Mouse (Mus musculus) testis, adult 2 months (tissue): ENCODE data around the gene Batf3. TPM values are rescaled to one million over a fixed set of nuclear protein-coding genes. Genes with fewer than 3 reads are reported as not detected.

Source experiments
- H3K27ac ChIP-seq: fragments of 200-500 bp; 2 replicates; pipeline ENCODE4 v1.5.1; 2012; ENCODE audit warnings: low read depth, low read length; ENCODE audit not compliant: control insufficient read depth, insufficient read depth
- H3K27me3 ChIP-seq: fragments of 200-500 bp; 2 replicates; pipeline ENCODE4 v1.6.1; 2012; ENCODE audit warnings: mild to moderate bottlenecking, low read length, moderate library complexity; ENCODE audit not compliant: control insufficient read depth, insufficient read depth
- H3K36me3 ChIP-seq: fragments of 200-500 bp; 2 replicates; pipeline ENCODE4 v1.6.1; 2012; ENCODE audit warnings: mild to moderate bottlenecking, low read length; ENCODE audit not compliant: control insufficient read depth, insufficient read depth
- H3K4me1 ChIP-seq: fragments of 200-500 bp; 2 replicates; pipeline ENCODE4 v1.6.1; 2012; ENCODE audit warnings: low read length; ENCODE audit not compliant: control insufficient read depth, insufficient read depth
- H3K4me3 ChIP-seq: fragments of 200-500 bp; 2 replicates; pipeline ENCODE4 v1.5.1; 2012; ENCODE audit warnings: low read depth, mild to moderate bottlenecking, low read length, moderate library complexity, mixed read lengths; ENCODE audit not compliant: control insufficient read depth
- CTCF ChIP-seq: fragments of 200-500 bp; IDR thresholded peaks from 2 replicates; pipeline ENCODE4 v1.5.1; 2012; ENCODE audit warnings: low read depth, mild to moderate bottlenecking, inconsistent platforms, low read length, moderate library complexity; ENCODE audit not compliant: control insufficient read depth, insufficient read depth, insufficient replicate concordance
- POLR2A ChIP-seq: fragments of 200-500 bp; IDR thresholded peaks from 2 replicates; pipeline ENCODE4 v1.6.1; 2012; ENCODE audit warnings: low read depth, mild to moderate bottlenecking, inconsistent platforms, low read length, moderate library complexity; ENCODE audit not compliant: control insufficient read depth
- polyA plus RNA-seq: library from polyadenylated mRNA; depleted of rRNA; stranded (reverse); fragments of >200 nt; gene quantifications from 2 replicates; pipeline ENCODE4 v1.2.3, GENCODE M21; 2012; rRNA removed

The Batf3 gene
- polyA plus RNA-seq, 1 experiment: 0.68 TPM

- Histone ChIP-seq H3K36me3 (no peaks in the 10 kb centered on the region), H3K4me3 (no peak overlapping the region), H3K27ac (no peak overlapping the region), H3K4me1 (no peaks in the 10 kb centered on the region; the same call in 1 of the 2 replicates), H3K27me3 (no peaks in the 10 kb centered on the region)
- TF ChIP-seq POLR2A (no peak), CTCF (peak; percentile 69; the same call in 1 of the 2 replicates)
These were observed 55.4 kb downstream of the Batf3 start for GRCm38 (mm10) chr1:191153052-191153451.

GRCm38 (mm10) chr1:191154314-191154713, 56.7 kb downstream of the Batf3 start:
- no peak overlapping the region for H3K27ac ChIP-seq
- no peak for TF ChIP-seq CTCF
- TF ChIP-seq POLR2A: no peak

More at GRCm38 (mm10) chr1:191154314-191154713, 56.7 kb downstream of the Batf3 start:
- no peaks in the 10 kb centered on the region for H3K36me3 ChIP-seq
- H3K27me3 ChIP-seq: no peaks in the 10 kb centered on the region
- no peaks in the 10 kb centered on the region; the same call in 1 of the 2 replicates for H3K4me1 ChIP-seq
- no peak overlapping the region for H3K4me3 ChIP-seq

Other genes with a start within 250 kb of the Batf3 start
- gene Rps6kc1, start 186.1 kb upstream of the Batf3 start, polyA plus RNA-seq: 3.0 and 4.7 TPM in 2 replicates
- gene Angel2, start 172.7 kb upstream of the Batf3 start, polyA plus RNA-seq: 18.3 and 18.6 TPM in 2 replicates
- gene Vash2, start 118.6 kb upstream of the Batf3 start, polyA plus RNA-seq: 53.8 and 65.7 TPM in 2 replicates
- gene Flvcr1, start 71.7 kb upstream of the Batf3 start, polyA plus RNA-seq: 4.1 and 4.2 TPM in 2 replicates
- gene Spata45, start 61.2 kb upstream of the Batf3 start, polyA plus RNA-seq: 136 and 182 TPM in 2 replicates
- gene Tatdn3, start 34.9 kb upstream of the Batf3 start, polyA plus RNA-seq: 14.3 and 14.7 TPM in 2 replicates
- 2.6 TPM in 2 replicates for gene Nsl1, start 34.8 kb upstream of the Batf3 start, polyA plus RNA-seq
- gene Fam71a, start 67.0 kb downstream of the Batf3 start, polyA plus RNA-seq: 80.7 and 82.4 TPM in 2 replicates
- gene Atf3, start 120.2 kb downstream of the Batf3 start, polyA plus RNA-seq: 0.16 TPM in 1 of 2 replicates, not detected in the other
- 32.5 and 38.2 TPM in 2 replicates for gene Nenf, start 220.3 kb downstream of the Batf3 start, polyA plus RNA-seq
- gene Tmem206, start 228.1 kb downstream of the Batf3 start, polyA plus RNA-seq: 15.7 and 20.2 TPM in 2 replicates